Mouse (Mus musculus) hematopoietic multipotent progenitor cell, adult 10-12 weeks (in vitro differentiated cells): Measurements from ENCODE around the gene Krtap8-1. TPM values are rescaled to one million over a fixed set of nuclear protein-coding genes. Genes with fewer than 3 reads are reported as not detected.

Experiments used
- polyA plus RNA-seq: library from polyadenylated mRNA; stranded (reverse); fragments of >175 nt; gene quantifications from 2 replicates; pipeline ENCODE4 v1.2.3, GENCODE M21; 2012; ENCODE audit warnings: low replicate concordance

Krtap8-1 gene
- polyA plus RNA-seq, result not detected in 2 replicates

DNA sequence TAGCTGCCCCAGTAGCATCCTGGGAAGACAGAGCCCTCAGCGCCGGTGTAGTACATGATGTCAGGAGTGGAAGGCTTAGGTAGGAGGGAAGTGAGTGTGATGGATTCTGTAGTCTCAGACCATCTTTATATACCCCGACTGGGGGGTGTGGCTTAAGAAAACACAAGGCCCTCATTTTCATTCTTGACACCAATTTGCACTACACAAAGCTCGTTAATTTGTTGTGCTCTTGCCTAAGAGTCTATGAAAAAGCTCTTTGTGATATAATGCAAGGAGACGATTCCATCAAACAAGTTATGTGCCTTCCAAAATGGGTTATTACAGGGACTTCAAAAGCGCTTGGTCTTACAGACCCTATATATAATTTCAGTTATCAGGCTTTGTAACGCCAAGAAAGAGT is at the start of gene Krtap8-1:
Gene Krtap8-1 (minus strand): TSS at position 101 of the 400 bp plus-strand sequence.

DNA sequence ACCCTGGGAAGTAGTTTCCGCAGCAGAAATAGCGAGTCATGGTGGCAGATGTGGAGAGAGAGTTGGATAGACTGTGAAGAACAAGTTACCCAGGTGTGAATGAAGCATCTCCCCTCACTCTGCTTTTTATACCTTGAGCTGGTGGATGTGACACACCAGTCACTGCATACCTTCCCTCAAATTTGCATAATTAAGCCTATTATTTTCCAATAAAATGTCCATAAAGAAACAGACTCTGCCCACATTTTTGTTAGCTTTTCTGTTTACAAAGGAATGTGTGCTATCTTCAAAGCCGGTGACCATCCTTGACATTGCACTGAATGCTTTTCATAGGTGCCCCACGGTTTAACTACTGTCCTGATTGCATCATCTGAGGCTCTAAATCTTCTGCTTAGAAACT is 20.5 kb upstream of the Krtap8-1 start, which contains the start of gene Krtap7-1:
Gene Krtap7-1 (minus strand): TSS at position 101 of the 400 bp plus-strand sequence.

Other genes starting within 250 kb of the Krtap8-1 start
- not detected in 2 replicates for gene Krtap21-1, start 84.1 kb downstream of the Krtap8-1 start, polyA plus RNA-seq
- not detected in 2 replicates for gene Krtap6-2, start 67.8 kb downstream of the Krtap8-1 start, polyA plus RNA-seq
- not detected in 2 replicates for gene Krtap7-1, start 20.4 kb upstream of the Krtap8-1 start, polyA plus RNA-seq
- not detected in 2 replicates for gene Krtap11-1, start 83.2 kb upstream of the Krtap8-1 start, polyA plus RNA-seq